Mouse (Mus musculus): Measurements from ENCODE around the gene Idua. TPM values are rescaled to one million over a fixed set of nuclear protein-coding genes. Genes with fewer than 3 reads are reported as not detected.

The Idua gene
- polyA plus RNA-seq, 1 experiment from 2014 or later, result 12.3 TPM

DNA sequence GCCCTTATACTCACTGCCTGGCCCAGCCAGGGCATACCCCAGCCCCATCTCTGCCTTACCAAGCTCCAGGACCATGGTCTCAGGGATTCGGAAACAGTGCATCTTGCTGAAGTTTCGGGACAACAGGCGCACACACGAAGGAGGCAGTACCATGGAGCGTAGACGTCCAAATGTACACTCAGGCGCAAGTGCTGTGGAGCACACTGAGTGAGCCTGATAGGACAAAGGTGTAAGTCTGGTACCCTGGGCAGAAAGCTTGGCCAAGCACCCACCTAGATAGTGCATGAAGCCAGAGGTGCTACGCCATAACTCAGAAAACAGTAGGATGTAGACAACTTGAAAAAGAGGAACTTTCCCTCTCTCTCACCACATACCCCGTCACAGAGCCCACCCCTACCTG is 4.8 kb upstream of the Idua start:
- 92% methylated on average over 9 of the region's 9 CpGs for WGBS
- Histone ChIP-seq H3K9me3 (ENCODE audit: low read depth, low read length) (no peaks in the 10 kb centered on the region), H3K9ac (no peak overlapping the region), H3K36me3 (ENCODE audit: insufficient read depth) (peaks cover 72% of the 10 kb centered on the region), H3K4me1 (ENCODE audit: insufficient read depth) (no peaks in the 10 kb centered on the region), H3K4me3 (ENCODE audit: low read depth, low read length) (no peak overlapping the region), H3K4me2 (no peak overlapping the region), H3K27me3 (ENCODE audit: insufficient read depth, low read length) (no peaks in the 10 kb centered on the region), H3K27ac (ENCODE audit: low read depth) (no peak overlapping the region)
- TF ChIP-seq CTCF (IDR thresholded peaks at IDR 0.05; ENCODE audit: low read depth), result no peak
- DNase-seq (no peak), ATAC-seq (ENCODE audit: insufficient read depth) (no peak)

DNA sequence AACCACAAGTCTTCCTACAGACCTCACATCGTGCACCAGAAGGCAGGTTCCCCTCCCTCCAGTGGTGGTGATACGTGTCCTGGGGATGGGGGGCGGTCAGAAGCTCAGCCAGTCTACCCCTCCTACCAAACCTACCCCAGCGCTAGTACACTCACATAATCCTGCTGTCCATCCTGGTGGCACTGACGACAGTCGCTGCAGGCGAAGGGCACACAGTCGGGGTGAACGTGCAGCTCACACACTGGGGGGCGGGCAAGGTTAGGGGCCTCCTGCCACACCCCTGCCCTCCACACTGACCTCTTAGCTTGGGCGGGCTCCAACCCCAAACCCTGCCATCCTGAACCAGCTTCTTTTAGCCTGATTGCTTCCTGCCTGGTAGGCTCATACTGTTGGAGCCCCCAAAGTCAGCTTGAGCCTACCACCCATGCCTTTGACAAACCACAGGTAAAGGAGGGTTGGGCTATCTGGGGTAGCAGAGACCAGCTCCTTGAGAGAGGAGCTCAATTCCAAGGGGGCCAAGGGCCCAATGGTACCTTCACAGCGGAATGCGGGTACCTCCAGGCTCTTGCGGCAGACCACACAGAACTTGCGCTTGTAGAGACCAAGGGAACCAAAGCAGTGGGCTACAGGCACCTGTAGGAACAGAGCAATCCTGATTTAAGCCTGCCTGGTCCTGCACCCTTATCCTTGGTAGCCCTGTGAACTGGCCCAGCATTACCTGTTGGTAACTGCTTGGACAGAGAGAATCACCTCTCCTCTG is 4.1 kb upstream of the Idua start:
- WGBS, result 89% methylated on average over 15 of the region's 15 CpGs
- ATAC-seq (ENCODE audit: insufficient read depth) (no peak), DNase-seq (no peak)
- Histone ChIP-seq H3K4me3 (ENCODE audit: low read depth, low read length) (no peak overlapping the region), H3K4me1 (ENCODE audit: insufficient read depth) (no peaks in the 10 kb centered on the region), H3K27me3 (ENCODE audit: insufficient read depth, low read length) (no peaks in the 10 kb centered on the region), H3K4me2 (no peak overlapping the region), H3K36me3 (ENCODE audit: insufficient read depth) (peaks cover 65% of the 10 kb centered on the region), H3K9me3 (ENCODE audit: low read depth, low read length) (no peaks in the 10 kb centered on the region), H3K27ac (ENCODE audit: low read depth) (no peak overlapping the region), H3K9ac (no peak overlapping the region)
- TF ChIP-seq CTCF (IDR thresholded peaks at IDR 0.05; ENCODE audit: low read depth), result no peak

DNA sequence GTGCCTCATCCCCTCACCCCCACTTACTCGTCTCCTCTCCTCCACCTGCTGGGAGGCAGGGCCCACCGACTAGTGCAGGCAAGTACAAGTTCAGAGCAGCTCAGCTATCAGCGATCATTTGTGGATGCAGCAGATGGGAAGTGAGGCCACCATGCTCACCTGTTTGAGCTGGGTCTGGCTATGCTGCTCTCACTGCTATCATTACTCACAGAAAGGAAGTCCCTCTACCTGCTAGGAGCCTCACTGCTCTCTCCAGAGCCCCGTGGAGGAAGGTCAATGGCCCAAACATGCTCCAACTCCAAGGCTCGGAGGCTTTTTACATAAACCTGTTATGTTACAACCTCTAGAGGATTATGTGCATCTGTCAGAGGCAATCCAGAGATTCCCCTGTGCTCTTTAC is 2.7 kb upstream of the Idua start:
- DNase-seq (no peak), ATAC-seq (ENCODE audit: insufficient read depth) (no peak)
- H3K36me3 ChIP-seq (ENCODE audit: insufficient read depth), result peaks cover 55% of the 10 kb centered on the region
- 74% methylated on average over 5 of the region's 5 CpGs for WGBS
- H3K4me2 ChIP-seq, result no peak overlapping the region
- H3K4me1 ChIP-seq (ENCODE audit: insufficient read depth), result no peaks in the 10 kb centered on the region
- no peaks in the 10 kb centered on the region for H3K9me3 ChIP-seq (ENCODE audit: low read depth, low read length)
- no peak overlapping the region for H3K27ac ChIP-seq (ENCODE audit: low read depth)
- no peak overlapping the region for H3K4me3 ChIP-seq (ENCODE audit: low read depth, low read length)
- no peaks in the 10 kb centered on the region for H3K27me3 ChIP-seq (ENCODE audit: insufficient read depth, low read length)
- no peak for TF ChIP-seq CTCF (IDR thresholded peaks at IDR 0.05; ENCODE audit: low read depth)
- H3K9ac ChIP-seq, result no peak overlapping the region

DNA sequence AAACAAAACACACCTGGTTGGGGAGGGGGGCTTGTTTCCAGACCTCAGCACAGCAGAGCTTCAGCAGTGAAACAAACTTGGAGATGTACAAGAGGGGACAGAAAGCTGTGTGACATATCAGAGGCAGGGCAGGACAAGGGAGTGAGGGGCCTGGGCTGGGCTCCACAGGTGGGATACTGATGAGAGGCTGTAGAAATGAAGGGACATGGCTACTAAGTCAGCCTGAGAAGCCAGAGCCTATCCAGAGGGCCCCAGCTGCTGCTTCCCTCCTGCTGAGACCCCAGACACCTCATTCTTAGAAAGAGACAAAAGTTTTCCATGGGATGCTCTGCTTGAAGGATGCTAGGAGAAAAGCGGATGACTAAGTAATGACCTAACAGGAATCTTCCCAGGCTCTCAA is 1.5 kb upstream of the Idua start:
- Histone ChIP-seq H3K9me3 (ENCODE audit: low read depth, low read length) (no peaks in the 10 kb centered on the region), H3K36me3 (ENCODE audit: insufficient read depth) (peaks cover 45% of the 10 kb centered on the region), H3K9ac (no peak overlapping the region), H3K4me1 (ENCODE audit: insufficient read depth) (no peaks in the 10 kb centered on the region), H3K27me3 (ENCODE audit: insufficient read depth, low read length) (no peaks in the 10 kb centered on the region), H3K4me3 (ENCODE audit: low read depth, low read length) (no peak overlapping the region), H3K4me2 (no peak overlapping the region), H3K27ac (ENCODE audit: low read depth) (no peak overlapping the region)
- DNase-seq, result no peak
- no peak for ATAC-seq (ENCODE audit: insufficient read depth)
- TF ChIP-seq CTCF (IDR thresholded peaks at IDR 0.05; ENCODE audit: low read depth), result no peak
- WGBS, result 95% methylated on average over 1 of the region's 1 CpGs

DNA sequence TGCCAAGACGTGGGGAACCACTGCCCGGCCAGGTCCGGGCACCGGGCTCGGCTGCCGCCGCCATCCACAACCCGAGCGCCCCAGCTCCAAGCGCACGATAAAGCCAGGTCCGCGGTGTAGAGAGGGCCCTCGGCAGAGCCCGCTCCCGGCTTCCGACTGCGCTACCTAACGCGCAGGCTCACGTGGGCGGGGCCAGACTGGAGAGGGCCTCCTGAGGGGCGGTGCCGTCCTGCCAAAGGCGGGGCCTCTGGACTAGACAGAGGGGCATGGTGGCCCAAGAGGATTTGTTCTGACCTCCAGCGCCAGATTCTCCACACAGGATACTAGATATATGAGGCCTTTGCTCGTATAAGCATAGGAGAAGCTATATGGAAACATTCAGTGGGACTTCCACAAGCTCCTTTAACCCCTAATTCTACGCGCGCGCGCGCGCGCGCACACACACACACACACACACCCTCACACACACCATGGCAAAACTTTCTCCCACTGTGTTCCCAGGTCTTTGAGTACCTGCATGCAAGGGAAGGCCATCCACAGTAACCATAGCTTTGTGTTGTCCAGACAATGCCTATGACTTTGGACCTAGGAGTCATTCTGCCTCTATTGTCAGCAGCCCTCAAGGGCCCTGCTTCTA is 619 bp downstream of the Idua start:
- Histone ChIP-seq H3K9me3 (ENCODE audit: low read depth, low read length) (no peaks in the 10 kb centered on the region), H3K4me2 (peak overlapping the region; percentile 93), H3K36me3 (ENCODE audit: insufficient read depth) (peaks cover 24% of the 10 kb centered on the region; the same call in 1 of the 2 replicates), H3K4me1 (ENCODE audit: insufficient read depth) (no peaks in the 10 kb centered on the region), H3K9ac (peak overlapping the region; percentile 93), H3K4me3 (ENCODE audit: low read depth, low read length) (peak overlapping the region; percentile 84), H3K27me3 (ENCODE audit: insufficient read depth, low read length) (no peaks in the 10 kb centered on the region), H3K27ac (ENCODE audit: low read depth) (peak overlapping the region; percentile 36; the same call in 1 of the 2 replicates)
- DNase-seq, result peak; percentile 97
- peak; percentile 99 for ATAC-seq (ENCODE audit: insufficient read depth)
- TF ChIP-seq CTCF (IDR thresholded peaks at IDR 0.05; ENCODE audit: low read depth), result no peak
- 13% methylated on average over 36 of the region's 36 CpGs for WGBS

DNA sequence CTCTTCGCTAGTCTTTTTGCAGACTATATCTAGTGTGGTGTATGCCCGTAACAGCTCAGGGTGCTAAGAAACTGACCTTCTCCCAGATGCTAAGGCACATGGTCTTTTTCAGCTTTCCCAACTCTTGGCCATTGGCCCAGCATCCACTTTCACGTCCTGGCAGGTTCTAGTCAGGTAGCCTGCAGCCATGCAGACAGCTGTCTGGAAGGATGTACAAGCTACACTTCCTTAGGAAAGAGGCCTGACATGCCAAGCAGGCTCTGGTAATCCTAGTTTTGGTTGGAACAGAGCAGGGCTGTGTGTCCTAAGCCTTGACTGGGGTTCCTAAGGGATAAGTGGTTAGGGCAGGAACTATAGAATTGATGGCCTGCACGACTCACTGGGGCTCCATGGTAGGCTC is 2.6 kb downstream of the Idua start:
- no peak for TF ChIP-seq CTCF (IDR thresholded peaks at IDR 0.05; ENCODE audit: low read depth)
- no peak for ATAC-seq (ENCODE audit: insufficient read depth)
- no peaks in the 10 kb centered on the region for H3K4me1 ChIP-seq (ENCODE audit: insufficient read depth)
- H3K4me3 ChIP-seq (ENCODE audit: low read depth, low read length), result no peak overlapping the region
- 83% methylated on average over 4 of the region's 4 CpGs for WGBS
- no peak overlapping the region for H3K9ac ChIP-seq
- DNase-seq, result no peak
- H3K9me3 ChIP-seq (ENCODE audit: low read depth, low read length), result no peaks in the 10 kb centered on the region
- H3K4me2 ChIP-seq, result no peak overlapping the region
- H3K27ac ChIP-seq (ENCODE audit: low read depth), result no peak overlapping the region
- H3K36me3 ChIP-seq (ENCODE audit: insufficient read depth), result 0 out of 2 replicates have a peak, but pooled peaks cover 7% of the 10 kb centered on the region
- no peaks in the 10 kb centered on the region for H3K27me3 ChIP-seq (ENCODE audit: insufficient read depth, low read length)

DNA sequence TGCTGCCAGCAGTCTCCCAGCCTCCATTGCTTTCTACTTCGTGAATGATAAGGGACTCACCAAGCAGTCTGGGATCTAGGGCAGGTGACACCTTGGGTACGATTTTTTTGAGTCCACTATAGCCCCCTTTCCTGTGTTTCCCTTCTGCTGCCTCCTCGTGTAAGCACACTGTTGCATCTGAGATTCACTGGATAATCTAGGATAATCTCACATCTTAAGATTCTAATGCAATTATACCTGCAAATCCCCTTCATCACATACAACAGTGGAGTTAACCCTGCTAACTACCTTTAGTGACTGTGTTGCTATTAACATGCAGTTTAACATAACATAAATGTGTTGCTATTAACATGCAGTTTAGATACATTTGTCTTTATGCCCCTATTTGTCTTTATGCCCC is 4.9 kb downstream of the Idua start:
- Histone ChIP-seq H3K9me3 (ENCODE audit: low read depth, low read length) (no peaks in the 10 kb centered on the region), H3K4me3 (ENCODE audit: low read depth, low read length) (no peak overlapping the region), H3K4me1 (ENCODE audit: insufficient read depth) (0 out of 2 replicates have a peak, but pooled peaks cover 3% of the 10 kb centered on the region), H3K4me2 (no peak overlapping the region), H3K36me3 (ENCODE audit: insufficient read depth) (no peaks in the 10 kb centered on the region), H3K27ac (ENCODE audit: low read depth) (no peak overlapping the region), H3K9ac (no peak overlapping the region), H3K27me3 (ENCODE audit: insufficient read depth, low read length) (no peaks in the 10 kb centered on the region)
- DNase-seq (no peak), ATAC-seq (ENCODE audit: insufficient read depth) (no peak)
- TF ChIP-seq CTCF (IDR thresholded peaks at IDR 0.05; ENCODE audit: low read depth), result no peak
- WGBS, result 37% methylated on average over 3 of the region's 3 CpGs

All from lung, embryonic 14.5 days (tissue).